Mouse (Mus musculus) right cerebral cortex, adult 18-20 months (tissue): ENCODE data around the gene Gm4491.

Source experiments
- DNase-seq: peaks from one replicate; pipeline ENCODE4 v3.0.0; 2022; ENCODE audit warnings: mixed read lengths

Gene Gm4491

DNA sequence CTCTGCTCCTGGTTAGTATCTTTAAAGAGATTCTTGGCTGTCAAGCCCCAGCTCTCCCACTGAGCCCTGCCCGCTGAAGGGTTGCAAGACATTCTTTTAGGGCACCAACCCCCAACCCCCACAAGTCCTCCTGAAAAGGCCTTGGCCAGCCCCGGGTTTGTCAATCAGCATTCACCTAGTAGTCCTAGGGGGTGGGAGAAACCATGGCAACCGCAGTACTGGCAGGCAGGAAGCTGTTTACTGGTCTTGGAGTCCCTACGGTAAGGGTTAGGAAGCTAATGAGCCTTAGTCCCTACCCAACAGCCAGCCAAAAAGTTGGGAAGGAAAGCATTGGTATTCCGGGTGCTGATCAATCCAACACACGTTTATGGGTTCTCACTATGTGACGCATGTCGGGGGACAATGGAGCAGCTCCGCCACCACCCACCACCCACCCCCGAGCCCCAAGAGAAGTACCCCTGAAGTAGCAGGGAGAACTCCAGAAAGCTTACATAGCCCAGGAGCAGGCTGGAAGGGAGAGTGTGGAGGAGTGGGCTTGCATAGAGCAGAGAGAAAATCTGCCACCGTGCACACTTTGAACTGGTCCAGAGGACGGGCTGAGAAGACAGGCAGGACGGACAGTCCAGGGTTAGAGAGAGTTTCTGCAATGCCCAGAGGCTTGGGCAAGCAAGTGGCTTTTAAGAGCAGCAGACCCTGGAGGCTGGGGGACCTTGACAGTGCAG is at the start of gene Gm4491:
Gene Gm4491 (minus strand): TSS at position 61 of the 722 bp plus-strand sequence.
- peak; percentile 56 for DNase-seq

DNA sequence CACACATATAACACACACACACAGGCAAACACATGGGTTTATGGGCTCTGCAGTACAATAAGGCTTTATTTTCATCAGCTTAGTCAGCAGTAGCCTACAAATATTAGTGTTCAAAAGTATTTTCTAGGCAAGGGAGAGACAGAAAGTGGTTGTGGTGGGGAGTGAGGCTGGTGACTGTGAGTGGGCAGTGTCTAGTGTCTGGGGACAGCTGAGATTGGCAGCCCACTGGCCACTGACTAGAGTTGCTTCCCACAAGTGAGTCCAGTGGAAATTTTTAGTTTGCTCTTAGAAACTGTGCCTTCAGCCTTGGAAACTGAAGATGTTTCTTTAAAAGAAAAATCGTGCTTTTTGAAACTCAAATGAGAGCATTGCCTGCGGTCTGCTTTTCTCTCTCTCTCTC is 46.1 kb upstream of the Gm4491 start:
- DNase-seq = peak; percentile 8

- DNase-seq = peak; percentile 24
Observed at GRCm38 (mm10) chr14:57161201-57161600, 45.5 kb upstream of the Gm4491 start.

- no peak for DNase-seq
Observed at GRCm38 (mm10) chr14:57154916-57155315, 39.2 kb upstream of the Gm4491 start.

DNA sequence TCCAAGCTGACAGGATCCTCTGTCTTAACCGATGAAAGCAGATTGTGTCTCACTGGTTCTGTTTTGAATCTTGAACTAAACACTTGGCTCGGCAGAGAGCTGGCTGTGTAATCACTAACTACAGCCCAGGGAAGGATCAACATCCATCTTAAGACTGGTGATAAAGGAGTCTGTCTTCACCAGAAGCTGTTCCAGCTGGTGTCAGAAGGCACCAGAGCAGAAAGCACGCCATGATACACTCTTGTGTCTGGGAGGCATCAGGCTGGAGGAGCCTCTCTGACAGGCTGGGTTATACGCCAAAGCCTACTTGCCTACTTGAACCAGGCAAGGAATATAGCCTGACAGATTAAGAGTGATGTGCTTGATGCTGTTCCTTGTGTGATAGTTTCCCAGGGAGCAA is 30.1 kb upstream of the Gm4491 start:
- no peak for DNase-seq

DNA sequence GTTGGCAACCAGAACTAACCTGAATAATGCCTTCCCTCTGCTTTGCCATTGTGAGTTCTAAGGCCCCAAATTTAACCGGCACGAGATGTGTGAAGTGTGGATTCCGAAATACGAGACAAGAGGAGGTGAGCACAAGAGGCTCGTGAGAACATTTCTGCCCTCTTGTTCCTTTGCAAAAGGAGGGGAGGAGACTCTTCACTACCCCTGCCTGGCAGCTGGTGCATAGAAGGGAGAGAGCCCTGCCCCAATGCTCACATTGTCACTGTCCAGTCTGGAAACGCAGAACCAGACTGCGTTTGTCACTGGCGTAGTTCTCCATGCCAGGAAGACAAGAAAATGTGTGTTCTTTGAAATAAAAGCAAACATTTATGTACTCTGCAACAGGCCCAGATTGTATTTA is 19.6 kb upstream of the Gm4491 start:
- no peak for DNase-seq

DNA sequence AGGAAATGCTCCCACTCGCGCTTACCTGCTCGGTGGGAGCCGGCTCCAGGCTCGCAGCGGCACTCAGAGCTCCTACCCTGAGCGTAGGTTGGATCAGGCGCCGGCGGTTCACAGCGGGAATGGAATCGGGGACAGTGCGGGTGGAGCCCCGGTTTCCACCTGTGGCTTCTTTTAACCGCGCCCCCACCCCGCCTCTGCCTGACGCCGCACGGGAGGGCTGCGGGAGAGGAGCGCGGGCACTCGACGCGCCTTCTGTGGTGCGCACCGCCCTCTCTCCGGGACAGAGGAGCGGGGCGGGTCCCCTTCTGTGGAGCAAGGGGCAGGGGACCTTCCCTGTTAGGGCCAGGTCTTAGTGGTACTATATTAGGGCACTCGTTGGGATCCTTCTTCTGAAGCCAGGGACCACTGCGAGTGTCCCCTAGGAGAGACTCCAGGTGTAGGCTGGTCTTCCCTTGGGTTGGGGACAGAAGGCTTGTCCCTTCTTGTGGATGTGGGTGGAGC is 17.5 kb upstream of the Gm4491 start, which contains the start of gene Gjb6:
Gene Gjb6 (minus strand): TSS at position 451 of the 501 bp plus-strand sequence.
- peak; percentile 39 for DNase-seq

- DNase-seq = no peak
Observed at GRCm38 (mm10) chr14:57127383-57127782, 11.7 kb upstream of the Gm4491 start.

- DNase-seq = no peak
Observed at GRCm38 (mm10) chr14:57122295-57122694, 6.6 kb upstream of the Gm4491 start.

GRCm38 (mm10) chr14:57109194-57109593 is 6.5 kb downstream of the Gm4491 start:
- DNase-seq = peak; percentile 23

- DNase-seq = no peak
Observed at GRCm38 (mm10) chr14:57107916-57108315, 7.8 kb downstream of the Gm4491 start.

- no peak for DNase-seq
Observed at GRCm38 (mm10) chr14:57107091-57107490, 8.6 kb downstream of the Gm4491 start.

DNA sequence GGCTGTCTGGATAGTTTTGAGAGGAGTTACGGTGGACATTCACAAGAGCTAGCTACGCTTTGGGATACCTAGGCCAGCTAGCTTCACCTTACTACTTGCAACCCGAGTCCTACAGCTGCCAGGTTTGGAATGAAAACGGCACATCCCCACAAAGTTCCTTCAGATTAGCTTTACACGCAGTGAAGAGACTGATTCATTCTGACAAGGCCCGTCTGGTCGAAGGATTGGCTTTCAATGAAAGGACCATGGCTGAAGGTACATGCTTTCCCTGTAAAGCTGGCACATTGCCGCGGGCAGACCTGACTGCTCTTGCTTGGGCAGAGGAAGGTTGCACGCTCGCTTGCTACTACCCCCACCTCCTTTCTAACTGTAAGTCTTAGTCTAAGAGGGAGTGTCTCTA is 10.0 kb downstream of the Gm4491 start:
- DNase-seq = no peak

DNA sequence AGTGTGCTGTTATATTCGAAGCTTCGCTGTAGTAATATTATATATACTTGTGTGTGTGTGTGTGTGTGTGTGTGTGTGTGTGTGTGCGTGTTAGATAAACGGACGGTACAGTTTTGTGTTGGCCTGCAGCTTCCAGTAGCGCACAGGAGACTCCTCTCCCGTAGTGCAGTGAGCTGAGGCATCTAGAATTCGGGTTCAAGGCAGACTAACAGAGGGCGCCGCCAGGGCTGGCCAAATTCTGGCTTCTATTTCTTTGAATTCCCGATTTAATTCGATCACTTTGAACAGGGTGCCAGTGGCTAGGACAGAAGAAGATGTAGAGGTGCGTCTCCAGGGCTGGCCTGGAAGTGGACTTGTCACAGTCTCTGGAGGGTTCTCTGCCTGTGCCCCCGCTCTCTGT is 10.6 kb downstream of the Gm4491 start:
- DNase-seq = no peak

DNA sequence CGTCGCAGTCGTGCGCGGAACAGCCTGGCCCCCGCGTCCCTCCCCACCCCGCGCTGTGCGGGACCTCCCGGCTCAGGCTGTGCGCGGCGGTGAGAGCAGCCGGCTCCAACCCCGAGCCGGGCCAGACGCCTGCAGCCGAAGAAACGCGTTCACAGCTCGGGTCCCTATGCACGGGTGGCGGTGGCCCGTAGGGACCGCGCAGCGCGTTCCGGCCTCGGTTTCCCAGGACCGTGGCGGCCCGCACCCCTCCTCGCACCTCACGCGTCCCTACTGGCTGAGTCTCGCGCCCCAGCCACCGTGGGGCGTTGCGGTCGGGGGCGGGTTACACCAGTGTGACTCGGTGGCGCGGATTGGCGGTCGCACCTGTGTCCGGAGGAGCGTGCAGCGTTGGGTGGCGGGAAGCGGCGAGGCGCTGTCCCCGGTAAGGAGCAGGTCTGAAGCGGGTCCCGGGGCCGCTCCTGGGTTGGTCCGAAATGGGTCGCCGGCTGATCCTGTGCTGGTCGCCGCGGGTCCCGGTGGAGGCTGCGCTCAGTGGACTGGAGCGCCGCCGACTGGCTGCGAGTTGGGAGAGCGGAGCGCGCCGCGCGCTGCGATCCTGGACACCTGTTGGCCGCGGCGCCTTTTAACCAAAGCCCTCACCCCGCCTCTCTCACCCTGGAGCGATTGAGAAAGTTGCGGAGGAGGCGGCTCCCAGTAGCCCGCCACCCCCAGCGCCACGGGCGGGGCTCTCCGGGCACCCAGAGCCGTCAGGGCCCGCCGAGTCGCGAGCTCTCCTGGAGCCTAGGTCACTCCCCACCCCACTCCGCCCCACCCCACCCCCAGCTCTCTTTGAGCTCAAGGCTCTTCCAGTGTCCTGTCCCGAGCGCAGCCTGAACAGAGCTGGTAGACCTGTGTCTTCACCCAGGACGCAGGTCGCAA is 11.3 kb downstream of the Gm4491 start, which contains the start of gene Gjb2:
Gene Gjb2 (minus strand): TSS at position 597 of the 918 bp plus-strand sequence.
- DNase-seq = peak; percentile 6

DNA sequence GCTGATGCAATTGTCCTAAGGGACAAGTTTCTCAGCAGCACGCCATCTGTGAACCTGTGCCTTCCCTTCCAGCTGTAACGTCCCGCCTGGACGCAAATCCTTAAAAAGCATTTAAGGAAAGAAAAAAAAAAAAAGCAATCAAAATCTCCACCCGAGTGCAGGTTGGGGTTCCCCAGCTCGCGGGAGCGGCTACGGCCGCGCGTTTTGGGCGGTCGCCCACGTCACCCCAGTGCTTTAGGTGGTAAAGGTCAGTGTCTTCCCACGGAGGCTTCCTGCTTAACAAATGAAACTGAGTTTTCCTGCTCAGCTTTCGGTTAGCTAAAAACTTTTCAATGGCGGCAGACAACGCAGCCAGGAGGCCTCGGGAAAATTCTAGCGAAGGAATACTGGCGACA is 12.0 kb downstream of the Gm4491 start:
- DNase-seq = no peak

- DNase-seq = no peak
Observed at GRCm38 (mm10) chr14:57103121-57103520, 12.6 kb downstream of the Gm4491 start.

DNA sequence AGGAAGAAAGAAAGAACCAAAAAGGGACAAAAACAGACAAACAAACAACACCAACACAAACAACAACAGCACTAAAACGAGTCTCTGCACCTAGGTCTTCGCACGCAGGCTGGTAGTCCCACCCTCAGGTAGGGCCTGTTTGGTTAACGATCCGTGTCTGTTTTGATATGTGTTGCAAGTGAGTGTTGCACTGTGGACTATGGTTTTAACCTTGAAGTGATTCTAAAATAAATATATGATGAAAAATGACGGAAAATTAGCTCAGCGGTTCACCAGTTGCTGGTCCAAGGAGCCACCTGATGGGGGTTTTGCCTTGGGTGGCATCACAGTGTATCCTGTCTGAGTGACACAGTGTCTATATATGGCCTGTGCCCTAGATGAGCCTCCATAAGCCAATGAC is 14.1 kb downstream of the Gm4491 start:
- no peak for DNase-seq

GRCm38 (mm10) chr14:57095855-57096254 is 19.8 kb downstream of the Gm4491 start:
- DNase-seq = no peak

GRCm38 (mm10) chr14:57093029-57093428 is 22.7 kb downstream of the Gm4491 start:
- peak; percentile 63 for DNase-seq

GRCm38 (mm10) chr14:57090001-57090400 is 25.7 kb downstream of the Gm4491 start:
- DNase-seq = no peak

DNA sequence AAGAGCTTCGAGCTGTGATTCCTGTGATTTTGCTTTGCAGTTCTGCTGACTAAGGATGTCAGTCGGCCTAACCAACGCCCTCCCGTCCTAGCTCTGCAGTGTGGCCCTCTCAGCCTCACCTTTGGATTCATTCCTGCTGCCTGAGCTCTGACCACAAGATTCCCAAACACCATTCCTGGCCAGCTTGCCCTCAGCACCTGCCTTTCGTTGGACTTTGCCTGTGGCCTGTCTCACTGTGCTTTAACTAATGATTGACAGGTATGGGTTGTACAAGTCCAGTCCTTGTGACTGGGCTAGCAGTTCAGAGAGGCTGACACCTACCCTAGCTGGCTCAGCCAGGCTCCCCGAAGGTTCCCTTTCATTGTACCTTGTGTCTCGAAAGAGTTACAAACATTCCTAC is 26.6 kb downstream of the Gm4491 start:
- DNase-seq = no peak

- no peak for DNase-seq
Observed at GRCm38 (mm10) chr14:57084180-57084668, 31.5 kb downstream of the Gm4491 start.
